Comparison of ENCODE assay signal across 8 mouse cellular contexts in the genomic region with DNA sequence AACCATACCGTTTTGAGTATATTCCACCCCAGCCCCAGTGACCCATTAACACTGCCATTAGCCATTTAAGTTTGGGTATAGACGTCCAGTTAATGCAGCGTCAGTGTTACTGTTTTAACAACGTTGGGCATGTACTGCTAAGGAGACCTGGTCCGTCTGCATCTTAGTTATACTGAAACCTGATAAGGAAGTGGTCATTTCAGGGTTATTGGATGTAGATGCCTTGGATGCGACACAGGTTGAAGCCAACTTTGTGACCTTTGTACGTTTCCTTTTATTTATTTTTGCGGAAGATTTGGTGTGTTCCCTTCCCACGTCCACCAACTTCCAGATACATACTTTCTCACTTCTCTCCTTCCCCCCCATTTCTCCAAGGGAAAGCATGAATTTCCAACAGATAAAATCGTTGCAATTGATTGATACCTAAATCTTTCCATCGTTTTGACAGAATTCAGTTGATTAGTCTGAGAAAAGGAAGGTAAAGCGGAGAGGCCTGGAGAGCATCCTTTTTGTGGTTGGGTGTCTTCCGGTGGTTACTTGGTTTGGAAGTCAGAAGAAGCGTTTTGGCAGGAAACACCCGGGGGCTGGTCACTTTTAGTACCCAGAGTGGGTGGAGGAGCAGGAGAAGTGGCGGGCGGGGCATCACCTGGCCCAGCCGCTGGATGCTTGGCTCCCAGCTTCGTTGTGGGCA. TPM values are rescaled to one million over a fixed set of nuclear protein-coding genes. Genes with fewer than 3 reads are reported as not detected.
A peak's percentile ranks its signal among the peaks of the same experiment; 100 is the strongest.
DNase-seq lines count a peak whose midpoint lies in the region; ATAC-seq lines count a peak whose summit lies in the region.

No protein-coding gene starts in this region.

- no peaks in the 10 kb centered on the region for H3K9me3 ChIP-seq in heart, embryonic 16.5 days (replicated peaks; ENCODE audit: control insufficient read depth, low read length)
- H3K9me3 ChIP-seq in hindbrain, embryonic 14.5 days (ENCODE audit: control insufficient read depth, low read length), result no peaks in the 10 kb centered on the region
- H3K9me3 ChIP-seq in midbrain, embryonic 15.5 days, result no peaks in the 10 kb centered on the region

- ATAC-seq in heart, embryonic 16.5 days (replicated peaks; ENCODE audit: extremely low read depth, insufficient read depth, low FRiP score), result no peak
- no peak for ATAC-seq in hindbrain, embryonic 14.5 days (ENCODE audit: low FRiP score)
- no peak for ATAC-seq in midbrain, embryonic 15.5 days (replicated peaks)

- peaks cover 32% of the 10 kb centered on the region for H3K4me1 ChIP-seq in heart, embryonic 16.5 days (ENCODE audit: control insufficient read depth, insufficient read depth, low read length)
- H3K4me1 ChIP-seq in hindbrain, embryonic 14.5 days (replicated peaks; ENCODE audit: control insufficient read depth, insufficient read depth, low read length), result peaks cover 45% of the 10 kb centered on the region
- H3K4me1 ChIP-seq in midbrain, embryonic 15.5 days, result peaks cover 44% of the 10 kb centered on the region

- WGBS in heart, embryonic 16.5 days, result 11% methylated on average over 19 of the region's 19 CpGs
- 9% methylated on average over 19 of the region's 19 CpGs for WGBS in hindbrain, embryonic 14.5 days
- WGBS in midbrain, embryonic 15.5 days, result 7% methylated on average over 19 of the region's 19 CpGs

- intact Hi-C loops in heart, postnatal 36 days (cut with DNase I), result loop anchor here (1.0 kb wide), 1 partner anchor 11 kb away; no protein-coding TSS in a partner anchor
- intact Hi-C loops in left cerebral cortex, postnatal 10 days (cut with DNase I), result no loop called here

- DNase-seq in heart, postnatal 36 days, result no peak
- DNase-seq in T-cell, adult 2 months (ENCODE audit: low spot score), result peak; percentile 39
- DNase-seq in hindbrain, embryonic 14.5 days (ENCODE audit: low spot score), result no peak
- DNase-seq in gastrocnemius, postnatal 25 days, result no peak
- DNase-seq in left cerebral cortex, postnatal 10 days (ENCODE audit: extremely low spot score in 1 of 2, low spot score in 2 of 2), result no peak
- DNase-seq in left cerebral cortex, adult 9 months (ENCODE audit: low spot score in 2 of 2), result no peak

- peak overlapping the region; percentile 89 for H3K4me3 ChIP-seq in heart, embryonic 16.5 days (ENCODE audit: low read length)
- H3K4me3 ChIP-seq in hindbrain, embryonic 14.5 days (replicated peaks; ENCODE audit: low read length), result peak overlapping the region; percentile 82
- peak overlapping the region; percentile 64 for H3K4me3 ChIP-seq in midbrain, embryonic 15.5 days

- H3K9ac ChIP-seq in heart, embryonic 16.5 days (ENCODE audit: low read length), result peak overlapping the region; percentile 83
- peak overlapping the region; percentile 85 for H3K9ac ChIP-seq in hindbrain, embryonic 14.5 days
- H3K9ac ChIP-seq in midbrain, embryonic 15.5 days, result peak overlapping the region; percentile 82

- peak overlapping the region; percentile 74 for H3K27ac ChIP-seq in heart, embryonic 16.5 days (ENCODE audit: low read length)
- H3K27ac ChIP-seq in hindbrain, embryonic 14.5 days, result peak overlapping the region; percentile 91
- peak overlapping the region; percentile 94 for H3K27ac ChIP-seq in midbrain, embryonic 15.5 days

- peak overlapping the region; percentile 91 for H3K4me2 ChIP-seq in heart, embryonic 16.5 days (ENCODE audit: low read depth, low read length)
- H3K4me2 ChIP-seq in hindbrain, embryonic 14.5 days (replicated peaks), result peak overlapping the region; percentile 72
- peak overlapping the region; percentile 74 for H3K4me2 ChIP-seq in midbrain, embryonic 15.5 days

- no peaks in the 10 kb centered on the region for H3K36me3 ChIP-seq in heart, embryonic 16.5 days (ENCODE audit: control insufficient read depth, insufficient read depth)
- H3K36me3 ChIP-seq in hindbrain, embryonic 14.5 days (replicated peaks; ENCODE audit: control insufficient read depth, insufficient read depth), result no peaks in the 10 kb centered on the region
- no peaks in the 10 kb centered on the region for H3K36me3 ChIP-seq in midbrain, embryonic 15.5 days (replicated peaks)

- H3K27me3 ChIP-seq in heart, embryonic 16.5 days (ENCODE audit: control insufficient read depth, insufficient read depth, low read length), result no peaks in the 10 kb centered on the region
- no peaks in the 10 kb centered on the region for H3K27me3 ChIP-seq in hindbrain, embryonic 14.5 days (ENCODE audit: control insufficient read depth, insufficient read depth, low read length)
- no peaks in the 10 kb centered on the region for H3K27me3 ChIP-seq in midbrain, embryonic 15.5 days (replicated peaks)

RNA-seq across cellular contexts. Expression of gene Fam222b, which starts 20.4 kb away (rescaled TPM):
- polyA plus RNA-seq in heart, embryonic 16.5 days (2015; fragmentation: Nextera tagmentation; extraction: Ambion mirVana), result 14.9 and 15.2 TPM in 2 replicates
- 10 to 100 TPM; 11.7 to 12.3 TPM for total RNA-seq in heart, postnatal 36 days (2021)
- polyA plus RNA-seq in hindbrain, embryonic 14.5 days (2014; fragmentation: Nextera tagmentation; extraction: Ambion mirVana), result 28.7 and 31.0 TPM in 2 replicates
- 33.0 and 33.4 TPM in 2 replicates for polyA plus RNA-seq in midbrain, embryonic 15.5 days (2015; fragmentation: Nextera tagmentation; extraction: Ambion mirVana)
- total RNA-seq in gastrocnemius, postnatal 25 days (2021), result 1 to 10 TPM; 5.4 to 5.8 TPM
- 10 to 100 TPM; 26.1 to 26.6 TPM for total RNA-seq in left cerebral cortex, postnatal 10 days (2021)

RNA-seq across cellular contexts. Expression of gene Eral1, which starts 34.6 kb away (rescaled TPM):
- polyA plus RNA-seq in heart, embryonic 16.5 days (2015; fragmentation: Nextera tagmentation; extraction: Ambion mirVana), result 27.6 TPM in 2 replicates
- total RNA-seq in heart, postnatal 36 days (2021), result 10 to 100 TPM; 26.2 to 28.4 TPM
- 30.3 and 32.6 TPM in 2 replicates for polyA plus RNA-seq in hindbrain, embryonic 14.5 days (2014; fragmentation: Nextera tagmentation; extraction: Ambion mirVana)
- polyA plus RNA-seq in midbrain, embryonic 15.5 days (2015; fragmentation: Nextera tagmentation; extraction: Ambion mirVana), result 31.7 and 33.5 TPM in 2 replicates
- total RNA-seq in gastrocnemius, postnatal 25 days (2021), result 10 to 100 TPM; 19.3 to 20.6 TPM
- total RNA-seq in left cerebral cortex, postnatal 10 days (2021), result 10 to 100 TPM; 16.7 to 18.5 TPM

RNA-seq across cellular contexts. Expression of gene Traf4, which starts 50.6 kb away (rescaled TPM):
- polyA plus RNA-seq in heart, embryonic 16.5 days (2015; fragmentation: Nextera tagmentation; extraction: Ambion mirVana), result 37.3 and 39.1 TPM in 2 replicates
- 1 to 10 TPM; 6.1 to 7.0 TPM for total RNA-seq in heart, postnatal 36 days (2021)
- polyA plus RNA-seq in hindbrain, embryonic 14.5 days (2014; fragmentation: Nextera tagmentation; extraction: Ambion mirVana), result 57.2 and 63.5 TPM in 2 replicates
- polyA plus RNA-seq in midbrain, embryonic 15.5 days (2015; fragmentation: Nextera tagmentation; extraction: Ambion mirVana), result 101 and 107 TPM in 2 replicates
- 1 to 10 TPM; 2.9 to 4.0 TPM for total RNA-seq in gastrocnemius, postnatal 25 days (2021)
- 10 to 100 TPM; 31.0 to 32.6 TPM for total RNA-seq in left cerebral cortex, postnatal 10 days (2021)

Comparison
In these comparisons a context has a peak if more than half of its experiments do, and no peak if none do; other contexts are left out.
1. RNA of gene Traf4, which starts 50.6 kb away (total RNA-seq): 31.0 to 32.6 TPM in left cerebral cortex, postnatal 10 days; 6.1 to 7.0 TPM in heart, postnatal 36 days and 2.9 to 4.0 TPM in gastrocnemius, postnatal 25 days; every median in the first group is over 4 times any median in the second.
2. Peak in every context shown above with its lines, with median percentiles within 50 percentile points of each other: H3K27ac ChIP-seq, H3K4me2 ChIP-seq, H3K4me3 ChIP-seq and H3K9ac ChIP-seq.